In the genomic region with DNA sequence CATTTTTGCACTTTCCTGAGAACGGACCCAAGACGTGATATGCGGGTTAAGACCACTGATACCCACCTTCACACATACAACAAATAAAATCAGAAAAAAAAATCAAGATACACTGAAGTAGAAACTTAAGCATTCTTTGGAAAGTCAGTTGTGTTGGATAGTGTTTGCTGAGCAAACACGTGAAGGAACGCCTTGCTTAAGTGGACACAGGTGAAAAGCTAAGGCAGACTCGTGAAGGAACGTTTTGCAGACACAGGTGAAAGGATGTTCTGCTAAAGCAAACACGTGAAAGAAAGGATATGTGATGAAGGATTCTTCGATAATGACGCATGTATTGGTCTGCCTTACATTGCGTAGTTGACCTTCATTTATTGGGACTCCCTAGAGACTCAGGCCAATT, we compare ENCODE assay signal across 25 mouse cellular contexts.
A peak's percentile ranks its signal among the peaks of the same experiment; 100 is the strongest.
DNase-seq lines count a peak whose midpoint lies in the region; ATAC-seq lines count a peak whose summit lies in the region.
"Had no signal": no experiment of that assay in that cellular context is flagged by ENCODE, and none has a peak within 500 bp of the region (broad histone marks: within the 10 kb centered on the region; RNA-seq: fewer than 3 reads in every experiment).

No protein-coding gene starts in this region.

- no peaks in the 10 kb centered on the region for H3K27me3 ChIP-seq in heart, embryonic 12.5 days (replicated peaks)
- H3K27me3 ChIP-seq in heart, embryonic 11.5 days (ENCODE audit: control insufficient read depth, insufficient read depth, low read length): no peaks in the 10 kb centered on the region
- H3K27me3 ChIP-seq in heart, embryonic 15.5 days: no peaks in the 10 kb centered on the region
- H3K27me3 ChIP-seq in lung, embryonic 15.5 days: no peaks in the 10 kb centered on the region
- H3K27me3 ChIP-seq: CH12.LX; forebrain, embryonic 13.5 days; hindbrain, embryonic 13.5 days; intestine, embryonic 15.5 days; Patski had no signal

- no peak overlapping the region for H3K4me2 ChIP-seq in heart, embryonic 12.5 days
- H3K4me2 ChIP-seq in heart, embryonic 11.5 days: no peak overlapping the region
- H3K4me2 ChIP-seq in heart, embryonic 15.5 days: no peak overlapping the region
- no peak overlapping the region for H3K4me2 ChIP-seq in lung, embryonic 15.5 days
- H3K4me2 ChIP-seq: forebrain, embryonic 13.5 days; hindbrain, embryonic 13.5 days; intestine, embryonic 15.5 days had no signal

- no peak overlapping the region for H3K4me3 ChIP-seq in heart, embryonic 12.5 days
- no peak overlapping the region for H3K4me3 ChIP-seq in heart, embryonic 11.5 days (ENCODE audit: low read depth, low read length)
- no peak overlapping the region for H3K4me3 ChIP-seq in heart, embryonic 15.5 days
- no peak overlapping the region for H3K4me3 ChIP-seq in lung, embryonic 15.5 days
- H3K4me3 ChIP-seq: forebrain, embryonic 10.5 days; forebrain, embryonic 13.5 days; hindbrain, embryonic 10.5 days; hindbrain, embryonic 13.5 days; intestine, embryonic 15.5 days had no signal

- H3K36me3 ChIP-seq in heart, embryonic 12.5 days: no peaks in the 10 kb centered on the region
- no peaks in the 10 kb centered on the region for H3K36me3 ChIP-seq in heart, embryonic 11.5 days (ENCODE audit: control insufficient read depth, insufficient read depth, low read length)
- no peaks in the 10 kb centered on the region for H3K36me3 ChIP-seq in heart, embryonic 15.5 days
- H3K36me3 ChIP-seq in lung, embryonic 15.5 days: no peaks in the 10 kb centered on the region
- H3K36me3 ChIP-seq: forebrain, embryonic 10.5 days; G1E; hindbrain, embryonic 10.5 days; hindbrain, embryonic 13.5 days; intestine, embryonic 15.5 days had no signal

- H3K9ac ChIP-seq in heart, embryonic 12.5 days: no peak overlapping the region
- no peak overlapping the region for H3K9ac ChIP-seq in heart, embryonic 11.5 days (ENCODE audit: low read depth, low read length)
- H3K9ac ChIP-seq in heart, embryonic 15.5 days: no peak overlapping the region
- H3K9ac ChIP-seq in lung, embryonic 15.5 days: no peak overlapping the region
- H3K9ac ChIP-seq: forebrain, embryonic 13.5 days; hindbrain, embryonic 13.5 days; intestine, embryonic 15.5 days had no signal

- peaks cover 15% of the 10 kb centered on the region for H3K4me1 ChIP-seq in heart, embryonic 12.5 days (replicated peaks)
- H3K4me1 ChIP-seq in heart, embryonic 11.5 days (ENCODE audit: control insufficient read depth, insufficient read depth, low read length): peaks cover 6% of the 10 kb centered on the region; the same call in 1 of the 2 replicates
- H3K4me1 ChIP-seq in heart, embryonic 15.5 days (replicated peaks): peaks cover 18% of the 10 kb centered on the region
- H3K4me1 ChIP-seq in lung, embryonic 15.5 days: peaks cover 34% of the 10 kb centered on the region
- H3K4me1 ChIP-seq: forebrain, embryonic 13.5 days; intestine, embryonic 15.5 days had no signal

- intact Hi-C loops in heart, postnatal 25 days (cut with DNase I): no loop called here

- DNase-seq in heart, postnatal 25 days (ENCODE audit: low spot score): no peak
- no peak for DNase-seq in lung, postnatal 14 days
- DNase-seq: adrenal gland, postnatal 10 days; adrenal gland, postnatal 36 days; B cell, adult 2 months; cerebellum, adult 18-20 months; cerebellum, adult 9-10 months; cerebellum, postnatal 14 days; gastrocnemius, postnatal 10 days; gastrocnemius, postnatal 36 days; kidney, adult 11 months had no signal

- WGBS in heart, embryonic 12.5 days: 87% methylated on average over 11 of the region's 11 CpGs
- WGBS in heart, embryonic 11.5 days (ENCODE audit: insufficient replicate concordance): 88% methylated on average over 11 of the region's 11 CpGs
- WGBS in heart, embryonic 15.5 days: 88% methylated on average over 11 of the region's 11 CpGs
- WGBS in lung, embryonic 15.5 days: 72% methylated on average over 11 of the region's 11 CpGs

- peak overlapping the region; percentile 13; the same call in 1 of the 2 replicates for H3K27ac ChIP-seq in heart, embryonic 12.5 days (ENCODE audit: poor library complexity, severe bottlenecking)
- H3K27ac ChIP-seq in heart, embryonic 11.5 days (ENCODE audit: low read depth, low read length): no peak overlapping the region
- H3K27ac ChIP-seq in heart, embryonic 15.5 days: peak overlapping the region; percentile 65
- peak overlapping the region; percentile 36; the same call in 1 of the 2 replicates for H3K27ac ChIP-seq in lung, embryonic 15.5 days
- H3K27ac ChIP-seq: forebrain, embryonic 10.5 days; forebrain, embryonic 13.5 days; hindbrain, embryonic 10.5 days; hindbrain, embryonic 13.5 days; intestine, embryonic 15.5 days had no signal

- H3K9me3 ChIP-seq in heart, embryonic 12.5 days (replicated peaks): no peaks in the 10 kb centered on the region
- no peaks in the 10 kb centered on the region for H3K9me3 ChIP-seq in heart, embryonic 11.5 days (replicated peaks; ENCODE audit: control insufficient read depth, low read length)
- no peaks in the 10 kb centered on the region for H3K9me3 ChIP-seq in heart, embryonic 15.5 days (replicated peaks)
- no peaks in the 10 kb centered on the region for H3K9me3 ChIP-seq in lung, embryonic 15.5 days
- H3K9me3 ChIP-seq: forebrain, embryonic 10.5 days; forebrain, embryonic 13.5 days; hindbrain, embryonic 10.5 days; hindbrain, embryonic 13.5 days; intestine, embryonic 15.5 days had no signal

- ATAC-seq in heart, embryonic 12.5 days (ENCODE audit: insufficient number of reproducible peaks, low FRiP score): no peak
- ATAC-seq in heart, embryonic 11.5 days (replicated peaks; ENCODE audit: insufficient number of reproducible peaks, low FRiP score, low TSS enrichment): no peak
- no peak for ATAC-seq in heart, embryonic 15.5 days (replicated peaks; ENCODE audit: insufficient number of reproducible peaks, insufficient read depth, low FRiP score, low read depth)
- no peak for ATAC-seq in lung, embryonic 15.5 days (ENCODE audit: borderline replicate concordance, extremely low read depth, low FRiP score, low TSS enrichment)
- ATAC-seq: forebrain, embryonic 13.5 days; forebrain, embryonic 16.5 days; hindbrain, embryonic 16.5 days; intestine, embryonic 15.5 days; Patski had no signal
